Mouse (Mus musculus): ENCODE data around the gene Aldh1b1. TPM values are rescaled to one million over a fixed set of nuclear protein-coding genes. Genes with fewer than 3 reads are reported as not detected.

The Aldh1b1 gene
- polyA plus RNA-seq, 1 experiment from 2014 or later: 1.5 TPM

- ATAC-seq (ENCODE audit: low read depth): no peak
- H3K36me3 ChIP-seq (ENCODE audit: control insufficient read depth, insufficient read depth, low read length): no peaks in the 10 kb centered on the region
- 59% methylated on average over 13 of the region's 13 CpGs for WGBS
- H3K4me1 ChIP-seq (ENCODE audit: control insufficient read depth, insufficient read depth, low read length): no peaks in the 10 kb centered on the region
- no peak overlapping the region for H3K27ac ChIP-seq (replicated peaks; ENCODE audit: low read depth, low read length)
- no peak overlapping the region for H3K4me2 ChIP-seq (ENCODE audit: low read depth, low read length)
- H3K9me3 ChIP-seq (ENCODE audit: control insufficient read depth, low read length): no peaks in the 10 kb centered on the region
- H3K4me3 ChIP-seq (ENCODE audit: low read depth, low read length): no peak overlapping the region
- no peaks in the 10 kb centered on the region for H3K27me3 ChIP-seq (replicated peaks; ENCODE audit: control insufficient read depth, insufficient read depth, low read length)
- peak; percentile 17 for DNase-seq (ENCODE audit: low spot score)
- no peak overlapping the region for H3K9ac ChIP-seq (ENCODE audit: low read depth, low read length)
Observed at GRCm38 (mm10) chr4:45789263-45789958, 9.4 kb upstream of the Aldh1b1 start.

GRCm38 (mm10) chr4:45790018-45790417, 8.8 kb upstream of the Aldh1b1 start:
- no peak overlapping the region for H3K4me3 ChIP-seq (ENCODE audit: low read depth, low read length)
- H3K9me3 ChIP-seq (ENCODE audit: control insufficient read depth, low read length): no peaks in the 10 kb centered on the region
- H3K27me3 ChIP-seq (replicated peaks; ENCODE audit: control insufficient read depth, insufficient read depth, low read length): no peaks in the 10 kb centered on the region
- DNase-seq (ENCODE audit: low spot score) (no peak), ATAC-seq (ENCODE audit: low read depth) (no peak)
- no peak overlapping the region for H3K4me2 ChIP-seq (ENCODE audit: low read depth, low read length)
- no peaks in the 10 kb centered on the region for H3K36me3 ChIP-seq (ENCODE audit: control insufficient read depth, insufficient read depth, low read length)
- no peak overlapping the region for H3K27ac ChIP-seq (replicated peaks; ENCODE audit: low read depth, low read length)
- 80% methylated on average over 2 of the region's 2 CpGs for WGBS
- no peak overlapping the region for H3K9ac ChIP-seq (ENCODE audit: low read depth, low read length)
- H3K4me1 ChIP-seq (ENCODE audit: control insufficient read depth, insufficient read depth, low read length): no peaks in the 10 kb centered on the region

DNA sequence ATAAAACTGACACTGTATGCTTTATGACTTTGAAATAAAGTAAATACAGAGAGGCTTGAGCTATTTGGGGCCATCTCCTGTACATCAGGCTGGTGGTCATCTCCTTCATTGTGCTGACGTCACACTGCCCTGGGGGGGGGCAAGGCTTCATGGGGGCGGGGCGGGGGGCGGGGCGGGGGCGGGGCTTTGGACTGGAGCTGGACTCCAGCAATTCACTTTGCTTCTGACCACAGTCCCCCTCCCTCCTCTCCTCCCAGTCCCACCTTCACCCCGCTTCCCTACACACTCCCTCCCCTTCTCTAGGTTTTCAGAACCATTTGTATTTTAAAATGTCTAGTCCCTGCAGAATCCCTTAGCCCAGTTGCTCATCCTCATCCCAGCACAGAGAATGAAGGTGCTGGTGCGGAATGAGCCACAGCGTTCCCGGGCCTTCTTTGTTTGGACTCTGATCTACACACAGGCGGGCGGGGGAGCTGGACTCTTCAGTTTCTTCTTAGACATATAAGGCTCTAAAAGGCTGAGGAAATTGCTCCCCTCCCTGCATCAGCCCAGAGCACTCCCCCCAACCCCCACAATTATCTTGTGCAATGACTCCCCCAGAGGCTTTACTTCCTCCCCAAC, 3.5 kb upstream of the Aldh1b1 start:
- H3K27ac ChIP-seq (replicated peaks; ENCODE audit: low read depth, low read length): no peak overlapping the region
- no peaks in the 10 kb centered on the region; the same call in 1 of the 2 replicates for H3K27me3 ChIP-seq (replicated peaks; ENCODE audit: control insufficient read depth, insufficient read depth, low read length)
- H3K36me3 ChIP-seq (ENCODE audit: control insufficient read depth, insufficient read depth, low read length): no peaks in the 10 kb centered on the region
- H3K9ac ChIP-seq (ENCODE audit: low read depth, low read length): 0 out of 2 replicates have a peak overlapping the region, but pooled peaks have one; percentile 35
- WGBS: 1% methylated on average over 11 of the region's 12 CpGs
- peak overlapping the region; percentile 50 for H3K4me2 ChIP-seq (ENCODE audit: low read depth, low read length)
- peak; percentile 33 for DNase-seq (ENCODE audit: low spot score)
- ATAC-seq (ENCODE audit: low read depth): peak; percentile 20; the same call in 1 of the 2 replicates
- no peaks in the 10 kb centered on the region for H3K9me3 ChIP-seq (ENCODE audit: control insufficient read depth, low read length)
- peak overlapping the region; percentile 1 for H3K4me3 ChIP-seq (ENCODE audit: low read depth, low read length)
- peaks cover 6% of the 10 kb centered on the region; the same call in 1 of the 2 replicates for H3K4me1 ChIP-seq (ENCODE audit: control insufficient read depth, insufficient read depth, low read length)

GRCm38 (mm10) chr4:45796760-45797159, 2.1 kb upstream of the Aldh1b1 start:
- Histone ChIP-seq H3K9ac (ENCODE audit: low read depth, low read length) (no peak overlapping the region), H3K4me2 (ENCODE audit: low read depth, low read length) (no peak overlapping the region), H3K27ac (replicated peaks; ENCODE audit: low read depth, low read length) (no peak overlapping the region), H3K36me3 (ENCODE audit: control insufficient read depth, insufficient read depth, low read length) (no peaks in the 10 kb centered on the region), H3K27me3 (replicated peaks; ENCODE audit: control insufficient read depth, insufficient read depth, low read length) (no peaks in the 10 kb centered on the region; the same call in 1 of the 2 replicates), H3K4me3 (ENCODE audit: low read depth, low read length) (no peak overlapping the region), H3K4me1 (ENCODE audit: control insufficient read depth, insufficient read depth, low read length) (peaks cover 6% of the 10 kb centered on the region; the same call in 1 of the 2 replicates), H3K9me3 (ENCODE audit: control insufficient read depth, low read length) (no peaks in the 10 kb centered on the region)
- ATAC-seq (ENCODE audit: low read depth): no peak
- no peak for DNase-seq (ENCODE audit: low spot score)
- 63% methylated on average over 5 of the region's 5 CpGs for WGBS

DNA sequence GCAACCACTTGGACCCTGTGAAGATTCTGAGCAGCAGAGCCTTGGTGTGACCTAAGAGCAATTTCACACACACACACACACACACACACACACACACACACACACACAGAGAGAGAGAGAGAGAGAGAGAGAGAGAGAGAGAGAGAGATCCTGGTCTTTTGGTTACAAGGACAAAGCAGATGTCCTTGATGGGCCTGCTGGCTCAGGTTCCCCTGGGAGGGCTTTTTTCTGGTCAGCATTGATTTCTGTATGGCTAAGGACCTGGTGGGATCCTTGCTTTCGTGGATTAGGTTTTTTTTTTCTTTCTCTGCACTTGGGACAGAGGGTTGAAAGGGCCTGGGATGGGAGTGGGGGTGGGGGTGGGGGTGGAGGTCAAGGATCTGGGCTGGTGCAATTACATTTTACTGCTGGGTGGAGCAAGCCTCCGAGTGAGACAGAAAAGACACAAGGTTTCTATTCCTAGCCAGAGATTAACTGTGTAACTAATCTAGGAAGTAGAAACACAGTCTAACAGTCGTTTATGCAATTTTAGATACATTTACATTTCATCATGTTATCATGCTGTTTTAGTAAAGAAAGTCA, 1.2 kb downstream of the Aldh1b1 start:
- Histone ChIP-seq H3K9me3 (ENCODE audit: control insufficient read depth, low read length) (no peaks in the 10 kb centered on the region), H3K27ac (replicated peaks; ENCODE audit: low read depth, low read length) (no peak overlapping the region), H3K4me2 (ENCODE audit: low read depth, low read length) (no peak overlapping the region), H3K4me1 (ENCODE audit: control insufficient read depth, insufficient read depth, low read length) (peaks cover 6% of the 10 kb centered on the region; the same call in 1 of the 2 replicates), H3K36me3 (ENCODE audit: control insufficient read depth, insufficient read depth, low read length) (no peaks in the 10 kb centered on the region), H3K9ac (ENCODE audit: low read depth, low read length) (no peak overlapping the region), H3K27me3 (replicated peaks; ENCODE audit: control insufficient read depth, insufficient read depth, low read length) (no peaks in the 10 kb centered on the region; the same call in 1 of the 2 replicates), H3K4me3 (ENCODE audit: low read depth, low read length) (no peak overlapping the region)
- DNase-seq (ENCODE audit: low spot score) (no peak), ATAC-seq (ENCODE audit: low read depth) (no peak)
- WGBS: 32% methylated on average over 3 of the region's 3 CpGs

GRCm38 (mm10) chr4:45802900-45803299, 4.1 kb downstream of the Aldh1b1 start:
- Histone ChIP-seq H3K36me3 (ENCODE audit: control insufficient read depth, insufficient read depth, low read length) (no peaks in the 10 kb centered on the region), H3K27me3 (replicated peaks; ENCODE audit: control insufficient read depth, insufficient read depth, low read length) (no peaks in the 10 kb centered on the region), H3K9me3 (ENCODE audit: control insufficient read depth, low read length) (no peaks in the 10 kb centered on the region), H3K4me2 (ENCODE audit: low read depth, low read length) (no peak overlapping the region), H3K4me3 (ENCODE audit: low read depth, low read length) (no peak overlapping the region), H3K27ac (replicated peaks; ENCODE audit: low read depth, low read length) (no peak overlapping the region), H3K4me1 (ENCODE audit: control insufficient read depth, insufficient read depth, low read length) (peaks cover 6% of the 10 kb centered on the region; the same call in 1 of the 2 replicates), H3K9ac (ENCODE audit: low read depth, low read length) (no peak overlapping the region)
- DNase-seq (ENCODE audit: low spot score): no peak
- no peak for ATAC-seq (ENCODE audit: low read depth)
- 85% methylated on average over 11 of the region's 14 CpGs for WGBS

GRCm38 (mm10) chr4:45808034-45808433, 9.2 kb downstream of the Aldh1b1 start:
- no peaks in the 10 kb centered on the region for H3K4me1 ChIP-seq (ENCODE audit: control insufficient read depth, insufficient read depth, low read length)
- H3K4me2 ChIP-seq (ENCODE audit: low read depth, low read length): no peak overlapping the region
- no peaks in the 10 kb centered on the region for H3K27me3 ChIP-seq (replicated peaks; ENCODE audit: control insufficient read depth, insufficient read depth, low read length)
- H3K36me3 ChIP-seq (ENCODE audit: control insufficient read depth, insufficient read depth, low read length): no peaks in the 10 kb centered on the region
- DNase-seq (ENCODE audit: low spot score): no peak
- H3K27ac ChIP-seq (replicated peaks; ENCODE audit: low read depth, low read length): no peak overlapping the region
- no peaks in the 10 kb centered on the region for H3K9me3 ChIP-seq (ENCODE audit: control insufficient read depth, low read length)
- ATAC-seq (ENCODE audit: low read depth): no peak
- no peak overlapping the region for H3K4me3 ChIP-seq (ENCODE audit: low read depth, low read length)
- no peak overlapping the region for H3K9ac ChIP-seq (ENCODE audit: low read depth, low read length)
- WGBS: 32% methylated on average over 7 of the region's 7 CpGs

- WGBS: 15% methylated on average over 8 of the region's 8 CpGs
- Histone ChIP-seq H3K4me3 (ENCODE audit: low read depth, low read length) (no peak overlapping the region), H3K4me2 (ENCODE audit: low read depth, low read length) (no peak overlapping the region), H3K36me3 (ENCODE audit: control insufficient read depth, insufficient read depth, low read length) (no peaks in the 10 kb centered on the region), H3K9ac (ENCODE audit: low read depth, low read length) (no peak overlapping the region), H3K9me3 (ENCODE audit: control insufficient read depth, low read length) (no peaks in the 10 kb centered on the region), H3K27me3 (replicated peaks; ENCODE audit: control insufficient read depth, insufficient read depth, low read length) (no peaks in the 10 kb centered on the region), H3K4me1 (ENCODE audit: control insufficient read depth, insufficient read depth, low read length) (no peaks in the 10 kb centered on the region), H3K27ac (replicated peaks; ENCODE audit: low read depth, low read length) (no peak overlapping the region)
- DNase-seq (ENCODE audit: low spot score): no peak
- no peak for ATAC-seq (ENCODE audit: low read depth)
Observed at GRCm38 (mm10) chr4:45811250-45811649, 12.4 kb downstream of the Aldh1b1 start.

Data from embryonic facial prominence, embryonic 14.5 days (tissue).